ENCODE assay signal across 8 mouse cellular contexts in the genomic region with DNA sequence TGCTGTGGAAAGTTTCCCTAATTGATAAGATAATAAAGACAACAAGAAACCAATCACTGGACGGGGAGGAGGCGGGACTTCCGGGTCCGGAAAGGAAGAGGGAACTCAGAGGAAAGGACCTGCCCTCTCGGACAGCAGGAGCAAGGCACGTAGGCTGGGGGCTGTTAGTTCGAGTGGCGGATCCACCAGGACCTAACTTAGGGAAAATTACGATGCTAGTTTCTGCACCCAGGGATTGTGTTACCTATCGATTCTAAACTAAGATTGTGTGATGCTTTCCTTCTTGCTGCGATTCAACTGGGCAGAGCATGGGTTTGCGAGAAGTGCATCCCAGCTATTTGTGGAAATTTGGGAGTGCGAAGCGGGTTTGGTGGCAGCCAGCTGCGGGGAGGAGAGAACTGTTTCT.
DNase-seq lines count a peak whose midpoint lies in the region; ATAC-seq and TF ChIP-seq lines count a peak whose summit lies in the region.

No protein-coding gene starts in this region.

- peaks cover 0 to 11% of the 10 kb centered on the region in 2 experiments; a peak in 2 of 4 replicates for H3K4me1 ChIP-seq in ES-E14 (ENCODE audit: control insufficient read depth in 2 of 2, insufficient read depth in 2 of 2, low read length in 2 of 2, poor library complexity in 1 of 2)
- peaks cover 9% of the 10 kb centered on the region for H3K4me1 ChIP-seq in cerebellum, adult 2 months (ENCODE audit: control insufficient read depth, insufficient read depth, low read length)
- no peaks in the 10 kb centered on the region for H3K4me1 ChIP-seq in forebrain, postnatal 0 days (ENCODE audit: insufficient read depth)
- no peaks in the 10 kb centered on the region for H3K4me1 ChIP-seq in lung, postnatal 0 days (ENCODE audit: insufficient read depth, low read depth, low read length)

- peak overlapping the region; percentile 40; the same call in 1 of the 2 replicates for H3K27ac ChIP-seq in ES-E14 (ENCODE audit: insufficient read depth, low read depth, low read length, poor library complexity, severe bottlenecking)
- H3K27ac ChIP-seq in cerebellum, adult 2 months (ENCODE audit: insufficient read depth, low read length): peak overlapping the region; percentile 44; the same call in 1 of the 2 replicates
- H3K27ac ChIP-seq in forebrain, postnatal 0 days (ENCODE audit: low read depth, low read length): peak overlapping the region; percentile 72
- no peak overlapping the region for H3K27ac ChIP-seq in lung, postnatal 0 days (ENCODE audit: low read length)

- no peaks in the 10 kb centered on the region for H3K9me3 ChIP-seq in ES-E14 (ENCODE audit: control insufficient read depth, insufficient read depth, low read depth, low read length)
- no peaks in the 10 kb centered on the region for H3K9me3 ChIP-seq in forebrain, postnatal 0 days (ENCODE audit: low read length)
- no peaks in the 10 kb centered on the region for H3K9me3 ChIP-seq in lung, postnatal 0 days (ENCODE audit: low read length)

- TF ChIP-seq POLR2A in cerebellum, adult 2 months (IDR thresholded peaks at IDR 0.05; ENCODE audit: borderline replicate concordance, insufficient read depth, low read length): peak; percentile 68; the same call in 1 of the 2 replicates

- in situ Hi-C loops in ES-E14 (cut with MboI; ENCODE audit: low sequenced_read_pairs in 2 of 2, unreplicated experiment in 2 of 2): no loop called here

- no peak for TF ChIP-seq EP300 in lung, postnatal 0 days (IDR thresholded peaks at IDR 0.05)

- peak; percentile 69 for ATAC-seq in forebrain, postnatal 0 days
- ATAC-seq in lung, postnatal 0 days: peak; percentile 62

- peak overlapping the region; percentile 90 for H3K9ac ChIP-seq in ES-E14 (ENCODE audit: insufficient read depth, low read depth, low read length, poor library complexity, severe bottlenecking)
- H3K9ac ChIP-seq in forebrain, postnatal 0 days: peak overlapping the region; percentile 64
- H3K9ac ChIP-seq in lung, postnatal 0 days (replicated peaks; ENCODE audit: low read depth): peak overlapping the region; percentile 54

- H3K4me3 ChIP-seq in ES-E14 (ENCODE audit: insufficient read depth in 1 of 2, low read depth in 1 of 2, low read length in 2 of 2, poor library complexity in 1 of 2, severe bottlenecking in 1 of 2): peak overlapping the region; percentile 86 to 91
- H3K4me3 ChIP-seq in cerebellum, adult 2 months (replicated peaks; ENCODE audit: insufficient read depth, low read depth, low read length): peak overlapping the region; percentile 78
- H3K4me3 ChIP-seq in forebrain, postnatal 0 days (ENCODE audit: low read depth, low read length): peak overlapping the region; percentile 55
- peak overlapping the region; percentile 60 for H3K4me3 ChIP-seq in lung, postnatal 0 days (ENCODE audit: low read depth, low read length)

- no peaks in the 10 kb centered on the region for H3K27me3 ChIP-seq in cerebellum, adult 2 months (ENCODE audit: control insufficient read depth, insufficient read depth, low read length)
- H3K27me3 ChIP-seq in forebrain, postnatal 0 days (ENCODE audit: insufficient read depth, low read length): no peaks in the 10 kb centered on the region
- no peaks in the 10 kb centered on the region for H3K27me3 ChIP-seq in lung, postnatal 0 days (replicated peaks; ENCODE audit: insufficient read depth, low read length)

- H3K36me3 ChIP-seq in ES-E14 (ENCODE audit: control insufficient read depth, insufficient read depth, low read length, poor library complexity, severe bottlenecking): no peaks in the 10 kb centered on the region; the same call in 1 of the 2 replicates
- H3K36me3 ChIP-seq in forebrain, postnatal 0 days (ENCODE audit: insufficient read depth): no peaks in the 10 kb centered on the region
- H3K36me3 ChIP-seq in lung, postnatal 0 days (ENCODE audit: insufficient read depth, low read length): no peaks in the 10 kb centered on the region

- 1% methylated on average over 15 of the region's 15 CpGs for WGBS in cerebellum, adult 2 months
- whole genome bisulfite sequencing in forebrain, postnatal 0 days: under 1% methylated on average over 15 of the region's 15 CpGs
- 11% methylated on average over 15 of the region's 15 CpGs for WGBS in lung, postnatal 0 days

- no peak for TF ChIP-seq CTCF in cerebellum, adult 2 months (IDR thresholded peaks at IDR 0.05; ENCODE audit: borderline replicate concordance, insufficient read depth, low read depth, low read length)
- no peak for TF ChIP-seq CTCF in forebrain, postnatal 0 days (IDR thresholded peaks at IDR 0.05; ENCODE audit: low read depth)
- no peak for TF ChIP-seq CTCF in lung, postnatal 0 days (IDR thresholded peaks at IDR 0.05)

- peak; percentile 82 for DNase-seq in ES-E14 (ENCODE audit: low read depth, low spot score)
- peak; percentile 78 to 79 for DNase-seq in cerebellum, adult 2 months
- DNase-seq in forebrain, postnatal 0 days: peak; percentile 63
- peak; percentile 76 for DNase-seq in heart, postnatal 4 days
- DNase-seq in layer of hippocampus, adult 8-10 months (ENCODE audit: low spot score in 2 of 2): peak; percentile 77 to 82
- DNase-seq in lung, postnatal 0 days (ENCODE audit: low spot score): peak; percentile 85
- peak; percentile 41 for DNase-seq in ovary, postnatal 10 days (ENCODE audit: low spot score)
- peak; percentile 40 to 44 for DNase-seq in thymus, postnatal 10 days (ENCODE audit: low spot score in 2 of 2)

- peak overlapping the region; percentile 90 for H3K4me2 ChIP-seq in forebrain, postnatal 0 days (ENCODE audit: low read depth)
- peak overlapping the region; percentile 93 for H3K4me2 ChIP-seq in lung, postnatal 0 days (replicated peaks; ENCODE audit: low read depth, low read length)

TF ChIP-seq in ES-E14, 5 proteins besides CTCF, POLR2A, EP300 and RAD21:
- no peak for TF ChIP-seq ZC3H11A (IDR thresholded peaks at IDR 0.05; ENCODE audit: borderline replicate concordance, low read depth, low read length)
- TF ChIP-seq MAFK (IDR thresholded peaks at IDR 0.05; ENCODE audit: insufficient read depth, low read depth, low read length): no peak
- no peak for TF ChIP-seq HCFC1 (IDR thresholded peaks at IDR 0.05; ENCODE audit: borderline replicate concordance, insufficient read depth, low read length)
- TF ChIP-seq ZNF384 (IDR thresholded peaks at IDR 0.05; ENCODE audit: low read depth, low read length): no peak
- TF ChIP-seq CHD2 (IDR thresholded peaks at IDR 0.05; ENCODE audit: low read depth, low read length): no peak
TF ChIP-seq in ES-E14: peak in this region for 0.
